Mouse (Mus musculus): ENCODE measurements around the gene Kdm4d. TPM values are rescaled to one million over a fixed set of nuclear protein-coding genes. Genes with fewer than 3 reads are reported as not detected.
"Not testable (repeated sequence)": the region's sequence is repeated elsewhere in the genome, so short reads cannot be mapped to it uniquely, and the experiment has no call there.

Gene Kdm4d
- polyA plus RNA-seq, 1 experiment from 2014 or later: 0.29 TPM

GRCm38 (mm10) chr9:14520971-14521670 lies 20.8 kb upstream of the Kdm4d start:
- Histone ChIP-seq H3K27ac (no peak overlapping the region), H3K4me3 (no peak overlapping the region), H3K27me3 (no peaks in the 10 kb centered on the region), H3K4me1 (0 out of 2 replicates have a peak, but pooled peaks cover 2% of the 10 kb centered on the region), H3K9ac (no peak overlapping the region), H3K4me2 (no peak overlapping the region), H3K36me3 (no peaks in the 10 kb centered on the region), H3K9me3 (no peaks in the 10 kb centered on the region)
- 55% methylated on average over 3 of the region's 3 CpGs for WGBS
- ATAC-seq (ENCODE audit: insufficient number of reproducible peaks, low FRiP score, low TSS enrichment, low read depth): no peak

GRCm38 (mm10) chr9:14518105-14518504 lies 17.8 kb upstream of the Kdm4d start:
- no peaks in the 10 kb centered on the region for H3K4me1 ChIP-seq
- no peak overlapping the region for H3K27ac ChIP-seq
- no peak overlapping the region for H3K4me2 ChIP-seq
- WGBS: 76% methylated on average over 3 of the region's 3 CpGs
- H3K9ac ChIP-seq: no peak overlapping the region
- no peak overlapping the region for H3K4me3 ChIP-seq
- no peak for ATAC-seq (ENCODE audit: insufficient number of reproducible peaks, low FRiP score, low TSS enrichment, low read depth)
- no peaks in the 10 kb centered on the region for H3K27me3 ChIP-seq
- H3K36me3 ChIP-seq: no peaks in the 10 kb centered on the region
- no peaks in the 10 kb centered on the region for H3K9me3 ChIP-seq

- Histone ChIP-seq H3K27me3 (no peaks in the 10 kb centered on the region), H3K9me3 (no peaks in the 10 kb centered on the region), H3K4me3 (no peak overlapping the region), H3K27ac (no peak overlapping the region), H3K9ac (no peak overlapping the region), H3K4me2 (no peak overlapping the region), H3K4me1 (no peaks in the 10 kb centered on the region), H3K36me3 (peaks cover 5% of the 10 kb centered on the region)
- ATAC-seq (ENCODE audit: insufficient number of reproducible peaks, low FRiP score, low TSS enrichment, low read depth): no peak
- 40% methylated on average over 1 of the region's 1 CpGs for WGBS
These were observed 17.0 kb upstream of the Kdm4d start for GRCm38 (mm10) chr9:14517296-14517695.

- peaks cover 39% of the 10 kb centered on the region for H3K36me3 ChIP-seq
- H3K4me2 ChIP-seq: no peak overlapping the region
- H3K9me3 ChIP-seq: no peaks in the 10 kb centered on the region
- no peak for ATAC-seq (ENCODE audit: insufficient number of reproducible peaks, low FRiP score, low TSS enrichment, low read depth)
- H3K9ac ChIP-seq: no peak overlapping the region
- no peaks in the 10 kb centered on the region for H3K4me1 ChIP-seq
- H3K27me3 ChIP-seq: no peaks in the 10 kb centered on the region
- WGBS: 72% methylated on average over 9 of the region's 9 CpGs
- H3K4me3 ChIP-seq: no peak overlapping the region
- H3K27ac ChIP-seq: peak overlapping the region; percentile 27; the same call in 1 of the 2 replicates
These were observed 12.6 kb upstream of the Kdm4d start for GRCm38 (mm10) chr9:14512633-14513445.

GRCm38 (mm10) chr9:14500916-14501424 lies 688 bp upstream of the Kdm4d start:
- Histone ChIP-seq H3K9me3 (no peaks in the 10 kb centered on the region), H3K4me3 (peak overlapping the region; percentile 68), H3K27ac (peak overlapping the region; percentile 73), H3K4me1 (0 out of 2 replicates have a peak, but pooled peaks cover 6% of the 10 kb centered on the region), H3K27me3 (no peaks in the 10 kb centered on the region), H3K4me2 (peak overlapping the region; percentile 57), H3K9ac (peak overlapping the region; percentile 64), H3K36me3 (peaks cover 36% of the 10 kb centered on the region)
- no peak for ATAC-seq (ENCODE audit: insufficient number of reproducible peaks, low FRiP score, low TSS enrichment, low read depth)
- 3% methylated on average over 10 of the region's 10 CpGs for WGBS

- 81% methylated on average over 4 of the region's 4 CpGs for WGBS
- no peaks in the 10 kb centered on the region for H3K9me3 ChIP-seq
- peaks cover 18% of the 10 kb centered on the region for H3K36me3 ChIP-seq
- H3K27me3 ChIP-seq: no peaks in the 10 kb centered on the region
- ATAC-seq (ENCODE audit: insufficient number of reproducible peaks, low FRiP score, low TSS enrichment, low read depth): no peak
- H3K4me1 ChIP-seq: 0 out of 2 replicates have a peak, but pooled peaks cover 6% of the 10 kb centered on the region
- peak overlapping the region; percentile 68; the same call in 1 of the 2 replicates for H3K4me3 ChIP-seq
- no peak overlapping the region for H3K4me2 ChIP-seq
- no peak overlapping the region for H3K9ac ChIP-seq
- H3K27ac ChIP-seq: no peak overlapping the region
These were observed 1.2 kb downstream of the Kdm4d start for GRCm38 (mm10) chr9:14498896-14499705.

- not testable (repeated sequence) for H3K27me3 ChIP-seq; ATAC-seq (ENCODE audit: insufficient number of reproducible peaks, low FRiP score, low TSS enrichment, low read depth); H3K27ac ChIP-seq
These were observed 36.6 kb downstream of the Kdm4d start for GRCm38 (mm10) chr9:14463668-14464067.

GRCm38 (mm10) chr9:14462536-14462935 lies 37.7 kb downstream of the Kdm4d start:
- H3K4me1 ChIP-seq; H3K4me2 ChIP-seq; H3K27ac ChIP-seq; ATAC-seq (ENCODE audit: insufficient number of reproducible peaks, low FRiP score, low TSS enrichment, low read depth); H3K9ac ChIP-seq; H3K36me3 ChIP-seq; H3K9me3 ChIP-seq; H3K27me3 ChIP-seq; H3K4me3 ChIP-seq: not testable (repeated sequence)
- WGBS: 90% methylated on average over 1 of the region's 1 CpGs

More at GRCm38 (mm10) chr9:14463668-14464067, 36.6 kb downstream of the Kdm4d start:
- H3K9ac ChIP-seq, H3K4me2 ChIP-seq, H3K4me3 ChIP-seq, H3K9me3 ChIP-seq, H3K36me3 ChIP-seq, H3K4me1 ChIP-seq: not testable (repeated sequence)
- WGBS: 78% methylated on average over 12 of the region's 12 CpGs

- no peak overlapping the region for H3K9ac ChIP-seq
- H3K4me1 ChIP-seq: no peaks in the 10 kb centered on the region
- H3K36me3 ChIP-seq: no peaks in the 10 kb centered on the region
- no peak overlapping the region for H3K4me2 ChIP-seq
- H3K27ac ChIP-seq: no peak overlapping the region
- no peak for ATAC-seq (ENCODE audit: insufficient number of reproducible peaks, low FRiP score, low TSS enrichment, low read depth)
- H3K27me3 ChIP-seq: no peaks in the 10 kb centered on the region
- no peak overlapping the region for H3K4me3 ChIP-seq
- 88% methylated on average over 3 of the region's 3 CpGs for WGBS
- H3K9me3 ChIP-seq: no peaks in the 10 kb centered on the region
These were observed 44.0 kb downstream of the Kdm4d start for GRCm38 (mm10) chr9:14456320-14456719.

- ATAC-seq (ENCODE audit: insufficient number of reproducible peaks, low FRiP score, low TSS enrichment, low read depth): 0 out of 2 replicates have a peak, but pooled peaks have one; percentile 35
- H3K4me1 ChIP-seq, H3K9ac ChIP-seq, H3K27ac ChIP-seq, H3K4me2 ChIP-seq, H3K27me3 ChIP-seq, H3K9me3 ChIP-seq, H3K36me3 ChIP-seq, H3K4me3 ChIP-seq: not testable (repeated sequence)
- WGBS: 61% methylated on average over 8 of the region's 8 CpGs
These were observed 49.2 kb downstream of the Kdm4d start for GRCm38 (mm10) chr9:14451120-14451519.

- H3K27ac ChIP-seq; H3K4me1 ChIP-seq; H3K9ac ChIP-seq; H3K9me3 ChIP-seq; ATAC-seq (ENCODE audit: insufficient number of reproducible peaks, low FRiP score, low TSS enrichment, low read depth); H3K27me3 ChIP-seq; H3K4me3 ChIP-seq; H3K4me2 ChIP-seq; H3K36me3 ChIP-seq: not testable (repeated sequence)
- WGBS: 92% methylated on average over 2 of the region's 2 CpGs
These were observed 53.2 kb downstream of the Kdm4d start for GRCm38 (mm10) chr9:14447086-14447485.

Measured in limb, embryonic 15.5 days (tissue).